Mouse (Mus musculus) midbrain, embryonic 14.5 days (tissue): ENCODE measurements around the gene Mmd2. TPM values are rescaled to one million over a fixed set of nuclear protein-coding genes. Genes with fewer than 3 reads are reported as not detected.

Experiments
- ATAC-seq: fragments of 200-750 bp; cut with Nextera tagmentation; 2 replicates; pipeline ENCODE4 v1.8.0; 2017; ENCODE audit warnings: moderate number of reproducible peaks, moderate library complexity; ENCODE audit not compliant: low FRiP score, low TSS enrichment
- DNase-seq: peaks from one replicate; pipeline ENCODE4 v3.0.0-alpha.2; 2015
- H3K27ac ChIP-seq: fragments of 300-500 bp; sonication (generic); replicated peaks from 2 replicates; pipeline ENCODE4 v1.5.1; 2014; ENCODE audit warnings: mild to moderate bottlenecking, low read depth, low read length, moderate library complexity
- H3K27me3 ChIP-seq: fragments of 300-500 bp; sonication (generic); 2 replicates; pipeline ENCODE4 v1.6.1; 2014; ENCODE audit warnings: low read length, control low read depth, mixed read lengths; ENCODE audit not compliant: control insufficient read depth, insufficient read depth
- H3K36me3 ChIP-seq: fragments of 300-500 bp; sonication (generic); 2 replicates; pipeline ENCODE4 v1.6.1; 2014; ENCODE audit warnings: low read length, control low read depth; ENCODE audit not compliant: control insufficient read depth, insufficient read depth
- H3K4me1 ChIP-seq: fragments of 300-500 bp; sonication (generic); 2 replicates; pipeline ENCODE4 v1.6.1; 2014; ENCODE audit warnings: mild to moderate bottlenecking, antibody characterized with exemption, low read length, control low read depth; ENCODE audit not compliant: control insufficient read depth, insufficient read depth
- H3K4me2 ChIP-seq: fragments of 300-500 bp; sonication (generic); 2 replicates; pipeline ENCODE4 v1.6.1; 2014; ENCODE audit warnings: mild to moderate bottlenecking, low read length, moderate library complexity
- H3K4me3 ChIP-seq: fragments of 300-500 bp; sonication (generic); replicated peaks from 2 replicates; pipeline ENCODE4 v1.5.1; 2014; ENCODE audit warnings: low read depth, low read length
- H3K9ac ChIP-seq: fragments of 300-500 bp; sonication (generic); replicated peaks from 2 replicates; pipeline ENCODE4 v1.6.1; 2014; ENCODE audit warnings: mild to moderate bottlenecking, low read length, moderate library complexity
- H3K9me3 ChIP-seq: fragments of 300-500 bp; sonication (generic); 2 replicates; pipeline ENCODE4 v1.6.1; 2016; ENCODE audit warnings: low read length, control low read depth, mixed read lengths; ENCODE audit not compliant: control insufficient read depth
- WGBS: fragments of 180-500 bp; shearing (Covaris S2); extraction: QIAGEN DNeasy Blood & Tissue Kit; methylation state at CpG from one replicate; pipeline ENCODE4 v1.1.7; 2014; 5-methylcytosine and 5-hydroxymethylcytosine counted together
- polyA plus RNA-seq: library from polyadenylated mRNA; unstranded; fragments of >200 nt; fragmentation: Nextera tagmentation; extraction: Ambion mirVana; gene quantifications from 2 replicates; pipeline ENCODE4 v1.2.1, GENCODE M21; 2014

Mmd2 gene
- polyA plus RNA-seq, 1 experiment from 2014 or later = 35.3 TPM

- Histone ChIP-seq H3K4me3 (no peak overlapping the region), H3K36me3 (0 out of 2 replicates have a peak, but pooled peaks cover 4% of the 10 kb centered on the region), H3K9ac (no peak overlapping the region), H3K27me3 (no peaks in the 10 kb centered on the region), H3K4me1 (peaks cover 13% of the 10 kb centered on the region; the same call in 1 of the 2 replicates), H3K9me3 (no peaks in the 10 kb centered on the region), H3K4me2 (no peak overlapping the region), H3K27ac (no peak overlapping the region)
- 4% methylated on average over 5 of the region's 5 CpGs for WGBS
- ATAC-seq (no peak), DNase-seq (peak; percentile 10)
Observed at GRCm38 (mm10) chr5:142546344-142546743, 62.3 kb downstream of the Mmd2 start.

- Histone ChIP-seq H3K4me2 (no peak overlapping the region), H3K27ac (no peak overlapping the region), H3K27me3 (no peaks in the 10 kb centered on the region), H3K9me3 (no peaks in the 10 kb centered on the region), H3K4me3 (no peak overlapping the region), H3K4me1 (peaks cover 11% of the 10 kb centered on the region; the same call in 1 of the 2 replicates), H3K9ac (no peak overlapping the region), H3K36me3 (0 out of 2 replicates have a peak, but pooled peaks cover 4% of the 10 kb centered on the region)
- ATAC-seq (no peak), DNase-seq (no peak)
- WGBS = 90% methylated on average over 5 of the region's 5 CpGs
Observed at GRCm38 (mm10) chr5:142545014-142545795, 63.4 kb downstream of the Mmd2 start.

- 87% methylated on average over 3 of the region's 3 CpGs for WGBS
- H3K4me3 ChIP-seq = no peak overlapping the region
- H3K4me2 ChIP-seq = no peak overlapping the region
- DNase-seq (no peak), ATAC-seq (no peak)
- H3K27me3 ChIP-seq = no peaks in the 10 kb centered on the region
- no peak overlapping the region for H3K9ac ChIP-seq
- H3K9me3 ChIP-seq = no peaks in the 10 kb centered on the region
- no peaks in the 10 kb centered on the region for H3K36me3 ChIP-seq
- H3K4me1 ChIP-seq = no peaks in the 10 kb centered on the region
- H3K27ac ChIP-seq = no peak overlapping the region
Observed at GRCm38 (mm10) chr5:142537286-142537685, 71.3 kb downstream of the Mmd2 start.

GRCm38 (mm10) chr5:142535388-142535787 lies 73.2 kb downstream of the Mmd2 start:
- no peaks in the 10 kb centered on the region for H3K4me1 ChIP-seq
- 0 out of 2 replicates have a peak, but pooled peaks cover 6% of the 10 kb centered on the region for H3K27me3 ChIP-seq
- ATAC-seq (no peak), DNase-seq (no peak)
- no peak overlapping the region for H3K4me2 ChIP-seq
- no peaks in the 10 kb centered on the region for H3K36me3 ChIP-seq
- no peak overlapping the region for H3K9ac ChIP-seq
- no peak overlapping the region for H3K27ac ChIP-seq
- 75% methylated on average over 4 of the region's 4 CpGs for WGBS
- no peak overlapping the region for H3K4me3 ChIP-seq
- H3K9me3 ChIP-seq = no peaks in the 10 kb centered on the region

- H3K9ac ChIP-seq = no peak within 1 kb of the TSS
- H3K4me3 ChIP-seq = no peak within 1 kb of the TSS
- 33% methylated on average over 41 of the region's 41 CpGs for WGBS
- no peak for DNase-seq
- H3K27me3 ChIP-seq = 0 out of 2 replicates have a peak, but pooled peaks cover 8% of the 10 kb centered on the region
- no peak for ATAC-seq
- no peak within 1 kb of the TSS for H3K27ac ChIP-seq
- peak within 1 kb of the TSS; percentile 17; the same call in 1 of the 2 replicates for H3K4me2 ChIP-seq
- H3K9me3 ChIP-seq = no peaks in the 10 kb centered on the region
- no peaks in the 10 kb centered on the region for H3K4me1 ChIP-seq
- no peaks in the 10 kb centered on the region for H3K36me3 ChIP-seq
Observed at GRCm38 (mm10) chr5:142529915-142530314, 78.7 kb downstream of the Mmd2 start, which contains the start of gene Papolb. Papolb (minus strand) TSS chr5:142530076.

GRCm38 (mm10) chr5:142524711-142525464 lies 83.7 kb downstream of the Mmd2 start:
- Histone ChIP-seq H3K4me2 (no peak overlapping the region), H3K4me3 (no peak overlapping the region), H3K27me3 (no peaks in the 10 kb centered on the region), H3K4me1 (no peaks in the 10 kb centered on the region), H3K27ac (no peak overlapping the region), H3K9ac (no peak overlapping the region), H3K9me3 (no peaks in the 10 kb centered on the region), H3K36me3 (no peaks in the 10 kb centered on the region)
- DNase-seq = no peak
- 61% methylated on average over 8 of the region's 8 CpGs for WGBS
- no peak for ATAC-seq

- no peak overlapping the region for H3K4me3 ChIP-seq
- H3K4me2 ChIP-seq = no peak overlapping the region
- H3K36me3 ChIP-seq = no peaks in the 10 kb centered on the region
- H3K27ac ChIP-seq = no peak overlapping the region
- 87% methylated on average over 11 of the region's 11 CpGs for WGBS
- no peaks in the 10 kb centered on the region for H3K9me3 ChIP-seq
- no peaks in the 10 kb centered on the region for H3K4me1 ChIP-seq
- H3K9ac ChIP-seq = no peak overlapping the region
- no peak for DNase-seq
- H3K27me3 ChIP-seq = no peaks in the 10 kb centered on the region
- no peak for ATAC-seq
Observed at GRCm38 (mm10) chr5:142521195-142521866, 87.3 kb downstream of the Mmd2 start.

GRCm38 (mm10) chr5:142520360-142520759 lies 88.2 kb downstream of the Mmd2 start:
- H3K4me2 ChIP-seq = no peak overlapping the region
- WGBS = 79% methylated on average over 4 of the region's 4 CpGs
- H3K9ac ChIP-seq = no peak overlapping the region
- DNase-seq (no peak), ATAC-seq (no peak)
- no peaks in the 10 kb centered on the region for H3K4me1 ChIP-seq
- H3K36me3 ChIP-seq = no peaks in the 10 kb centered on the region
- no peaks in the 10 kb centered on the region for H3K9me3 ChIP-seq
- no peak overlapping the region for H3K27ac ChIP-seq
- H3K4me3 ChIP-seq = no peak overlapping the region
- no peaks in the 10 kb centered on the region for H3K27me3 ChIP-seq
